Mouse (Mus musculus) lung, embryonic 14.5 days (tissue): ENCODE results near the gene Rcan1. TPM values are rescaled to one million over a fixed set of nuclear protein-coding genes. Genes with fewer than 3 reads are reported as not detected.

Source experiments
- ATAC-seq: fragments of 200-750 bp; cut with Nextera tagmentation; 2 replicates; pipeline ENCODE4 v1.8.0; 2017; ENCODE audit warnings: mild to moderate bottlenecking, moderate TSS enrichment, moderate library complexity; ENCODE audit not compliant: insufficient read depth
- DNase-seq: peaks from one replicate; pipeline ENCODE4 v3.0.0-alpha.2; 2015
- H3K27ac ChIP-seq: fragments of 300-500 bp; sonication (generic); 2 replicates; pipeline ENCODE4 v1.5.1; 2014; ENCODE audit warnings: low read depth, mild to moderate bottlenecking, moderate library complexity
- H3K27me3 ChIP-seq: fragments of 300-500 bp; sonication (generic); 2 replicates; pipeline ENCODE4 v1.6.1; 2014; ENCODE audit warnings: low read length, control low read depth; ENCODE audit not compliant: insufficient read depth
- H3K36me3 ChIP-seq: fragments of 300-500 bp; sonication (generic); 2 replicates; pipeline ENCODE4 v1.6.1; 2014; ENCODE audit warnings: control low read depth; ENCODE audit not compliant: insufficient read depth
- H3K4me1 ChIP-seq: fragments of 300-500 bp; sonication (generic); 2 replicates; pipeline ENCODE4 v1.6.1; 2014; ENCODE audit warnings: antibody characterized with exemption, control low read depth; ENCODE audit not compliant: insufficient read depth
- H3K4me2 ChIP-seq: fragments of 300-500 bp; sonication (generic); 2 replicates; pipeline ENCODE4 v1.6.1; 2014; ENCODE audit warnings: mild to moderate bottlenecking
- H3K4me3 ChIP-seq: fragments of 300-500 bp; sonication (generic); 2 replicates; pipeline ENCODE4 v1.5.1; 2014; ENCODE audit warnings: low read depth, low read length
- H3K9ac ChIP-seq: fragments of 300-500 bp; sonication (generic); 2 replicates; pipeline ENCODE4 v1.6.1; 2014
- H3K9me3 ChIP-seq: fragments of 300-500 bp; sonication (generic); 2 replicates; pipeline ENCODE4 v1.6.1; 2016; ENCODE audit warnings: low read depth, low read length, control low read depth
- CTCF ChIP-seq: IDR thresholded peaks from 2 replicates; pipeline ENCODE4 v1.5.1; 2016; ENCODE audit warnings: antibody characterized with exemption, low read depth
- WGBS: fragments of 180-500 bp; shearing (Covaris S2); extraction: QIAGEN DNeasy Blood & Tissue Kit; methylation state at CpG from one replicate; pipeline ENCODE4 v1.1.7; 2014; 5-methylcytosine and 5-hydroxymethylcytosine counted together
- polyA plus RNA-seq: library from polyadenylated mRNA; unstranded; fragments of >200 nt; fragmentation: Nextera tagmentation; extraction: Ambion mirVana; gene quantifications from 2 replicates; pipeline ENCODE4 v1.2.1, GENCODE M21; 2014

The Rcan1 gene
- polyA plus RNA-seq, 1 experiment from 2014 or later: 47.8 TPM

GRCm38 (mm10) chr16:92358734-92359133, 111.9 kb downstream of the Rcan1 start:
- WGBS: 19% methylated on average over 9 of the region's 9 CpGs
- DNase-seq (peak; percentile 48), ATAC-seq (peak; percentile 53)
- H3K4me3 ChIP-seq: no peak overlapping the region
- H3K4me2 ChIP-seq: peak overlapping the region; percentile 31
- H3K36me3 ChIP-seq: no peaks in the 10 kb centered on the region
- H3K9ac ChIP-seq: no peak overlapping the region; the same call in 1 of the 2 replicates
- H3K9me3 ChIP-seq: no peaks in the 10 kb centered on the region
- no peaks in the 10 kb centered on the region for H3K4me1 ChIP-seq
- no peaks in the 10 kb centered on the region for H3K27me3 ChIP-seq
- H3K27ac ChIP-seq: no peak overlapping the region
- no peak for TF ChIP-seq CTCF

GRCm38 (mm10) chr16:92357566-92357965, 113.1 kb downstream of the Rcan1 start:
- H3K4me2 ChIP-seq: no peak overlapping the region
- 75% methylated on average over 10 of the region's 10 CpGs for WGBS
- H3K4me1 ChIP-seq: no peaks in the 10 kb centered on the region

GRCm38 (mm10) chr16:92357023-92357422, 113.6 kb downstream of the Rcan1 start:
- DNase-seq: no peak
- Histone ChIP-seq H3K4me2 (no peak overlapping the region), H3K27me3 (no peaks in the 10 kb centered on the region), H3K4me3 (no peak overlapping the region), H3K27ac (no peak overlapping the region), H3K9ac (no peak overlapping the region), H3K4me1 (no peaks in the 10 kb centered on the region), H3K9me3 (no peaks in the 10 kb centered on the region), H3K36me3 (no peaks in the 10 kb centered on the region)
- no peak for TF ChIP-seq CTCF
- ATAC-seq: no peak
- 68% methylated on average over 9 of the region's 9 CpGs for WGBS

More at GRCm38 (mm10) chr16:92357566-92357965, 113.1 kb downstream of the Rcan1 start:
- Histone ChIP-seq H3K36me3 (no peaks in the 10 kb centered on the region), H3K27me3 (no peaks in the 10 kb centered on the region), H3K9ac (no peak overlapping the region), H3K9me3 (no peaks in the 10 kb centered on the region), H3K4me3 (no peak overlapping the region), H3K27ac (no peak overlapping the region)
- no peak for TF ChIP-seq CTCF
- DNase-seq: no peak
- ATAC-seq: no peak

GRCm38 (mm10) chr16:92355982-92356381, 114.7 kb downstream of the Rcan1 start:
- Histone ChIP-seq H3K4me2 (no peak overlapping the region), H3K27me3 (no peaks in the 10 kb centered on the region), H3K27ac (no peak overlapping the region), H3K4me1 (no peaks in the 10 kb centered on the region), H3K4me3 (no peak overlapping the region), H3K9me3 (no peaks in the 10 kb centered on the region), H3K9ac (no peak overlapping the region), H3K36me3 (no peaks in the 10 kb centered on the region)
- whole genome bisulfite sequencing: 59% methylated on average over 11 of the region's 11 CpGs
- no peak for TF ChIP-seq CTCF
- ATAC-seq: no peak
- DNase-seq: no peak

GRCm38 (mm10) chr16:92355366-92355765, 115.3 kb downstream of the Rcan1 start:
- DNase-seq: no peak
- no peak for ATAC-seq
- H3K36me3 ChIP-seq: no peaks in the 10 kb centered on the region
- TF ChIP-seq CTCF: no peak
- no peaks in the 10 kb centered on the region for H3K9me3 ChIP-seq
- H3K27me3 ChIP-seq: no peaks in the 10 kb centered on the region
- no peak overlapping the region for H3K4me3 ChIP-seq
- H3K4me1 ChIP-seq: no peaks in the 10 kb centered on the region
- H3K9ac ChIP-seq: no peak overlapping the region
- 69% methylated on average over 5 of the region's 5 CpGs for WGBS
- H3K27ac ChIP-seq: no peak overlapping the region
- H3K4me2 ChIP-seq: no peak overlapping the region

GRCm38 (mm10) chr16:92353897-92354296, 116.8 kb downstream of the Rcan1 start:
- H3K4me3 ChIP-seq: no peak overlapping the region
- H3K9ac ChIP-seq: no peak overlapping the region
- H3K4me2 ChIP-seq: no peak overlapping the region
- ATAC-seq (no peak), DNase-seq (no peak)
- 65% methylated on average over 2 of the region's 2 CpGs for WGBS
- H3K36me3 ChIP-seq: no peaks in the 10 kb centered on the region
- TF ChIP-seq CTCF: no peak
- no peaks in the 10 kb centered on the region for H3K9me3 ChIP-seq
- no peaks in the 10 kb centered on the region for H3K4me1 ChIP-seq
- H3K27me3 ChIP-seq: no peaks in the 10 kb centered on the region
- no peak overlapping the region for H3K27ac ChIP-seq

GRCm38 (mm10) chr16:92353295-92353694, 117.4 kb downstream of the Rcan1 start:
- H3K27ac ChIP-seq: no peak overlapping the region
- no peak overlapping the region for H3K4me2 ChIP-seq
- TF ChIP-seq CTCF: no peak
- no peak for DNase-seq
- 79% methylated on average over 12 of the region's 12 CpGs for WGBS
- H3K27me3 ChIP-seq: no peaks in the 10 kb centered on the region
- H3K9ac ChIP-seq: no peak overlapping the region
- H3K4me1 ChIP-seq: no peaks in the 10 kb centered on the region
- no peak overlapping the region for H3K4me3 ChIP-seq
- H3K36me3 ChIP-seq: no peaks in the 10 kb centered on the region
- no peaks in the 10 kb centered on the region for H3K9me3 ChIP-seq
- no peak for ATAC-seq

GRCm38 (mm10) chr16:92348941-92349340, 121.7 kb downstream of the Rcan1 start:
- peak; percentile 75 for DNase-seq
- peak; percentile 47 for ATAC-seq
- H3K9me3 ChIP-seq: no peaks in the 10 kb centered on the region
- H3K4me2 ChIP-seq: no peak overlapping the region
- no peaks in the 10 kb centered on the region for H3K27me3 ChIP-seq
- TF ChIP-seq CTCF: no peak
- 58% methylated on average over 12 of the region's 12 CpGs for WGBS
- H3K4me3 ChIP-seq: no peak overlapping the region
- H3K4me1 ChIP-seq: 0 out of 2 replicates have a peak, but pooled peaks cover 6% of the 10 kb centered on the region
- no peaks in the 10 kb centered on the region for H3K36me3 ChIP-seq
- H3K9ac ChIP-seq: no peak overlapping the region
- H3K27ac ChIP-seq: no peak overlapping the region
